Mouse (Mus musculus) erythroblast, embryonic 14.5 days (primary cell): ENCODE results near the gene Abhd17c.

Source experiments
- GATA1 ChIP-seq: IDR thresholded peaks from 2 replicates; pipeline ENCODE4 v1.6.1; 2012; ENCODE audit warnings: low read length, inconsistent platforms, mixed read lengths
- TAL1 ChIP-seq: IDR thresholded peaks from 3 replicates; pipeline ENCODE4 v1.6.1; 2012; ENCODE audit warnings: low read length, inconsistent platforms, mixed read lengths

DNA sequence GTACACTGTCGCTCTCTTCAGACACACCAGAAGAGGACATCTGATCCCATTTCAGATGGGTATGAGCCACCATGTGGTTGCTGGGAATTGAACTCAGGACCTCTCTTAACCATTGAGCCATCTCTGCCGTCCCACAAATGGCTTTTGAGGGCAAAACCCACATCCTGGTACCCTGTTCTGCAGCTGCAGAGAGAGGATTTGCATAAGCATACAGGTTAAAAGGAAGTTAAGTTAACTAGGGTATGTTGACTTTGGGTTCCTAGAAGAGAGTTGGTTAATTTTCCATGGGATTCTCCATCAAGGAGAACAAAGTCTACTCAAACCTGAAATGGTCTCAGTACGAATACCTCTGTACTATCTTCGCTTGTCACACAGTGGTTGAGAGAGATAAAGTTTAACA is 13.2 kb upstream of the Abhd17c start:
- TF ChIP-seq TAL1 (no peak), GATA1 (no peak)
